Mouse (Mus musculus): ENCODE data around the gene Cks1b.

GRCm38 (mm10) chr3:89377831-89378230 lies 40.4 kb downstream of the Cks1b start:
- TF ChIP-seq CTCF (conservative IDR thresholded peaks at IDR 0.05 in 1 of 2, IDR thresholded peaks at IDR 0.05 in 1 of 2; ENCODE audit: low read depth in 2 of 2, low read length in 2 of 2) (no peak), KAT2A (IDR thresholded peaks at IDR 0.05; ENCODE audit: insufficient replicate concordance, low read length) (no peak)

Measured in CH12.LX (cell line).